Mouse (Mus musculus): ENCODE data around the gene Kcns1. TPM values are rescaled to one million over a fixed set of nuclear protein-coding genes. Genes with fewer than 3 reads are reported as not detected.
A peak's percentile ranks its signal among the peaks of the same experiment; 100 is the strongest.

Gene Kcns1
- total RNA-seq, 2 experiments from 2014 or later: 20.3 to 20.7 TPM

DNA sequence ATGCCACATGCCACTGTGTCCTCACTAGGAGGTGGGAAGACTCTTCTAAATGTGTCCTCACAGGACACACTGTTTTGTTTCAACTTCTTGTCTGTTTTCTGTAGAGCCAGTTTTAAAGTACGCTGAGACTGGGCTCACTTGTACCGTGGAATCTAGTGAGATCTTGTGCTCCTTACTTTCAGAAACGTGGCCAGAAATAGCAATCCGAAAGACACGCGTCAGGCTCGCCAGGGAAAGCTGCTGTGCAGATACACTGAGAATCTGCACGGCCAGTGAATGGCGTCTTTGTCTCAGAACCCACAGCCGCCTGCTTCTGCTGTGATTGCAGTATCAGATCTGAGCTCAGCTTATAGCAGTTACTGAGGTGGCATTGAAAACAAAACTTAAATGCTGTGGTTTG, 28.9 kb downstream of the Kcns1 start:
- H3K4me3 ChIP-seq: no peak overlapping the region
- peak; percentile 22 to 27 for DNase-seq (ENCODE audit: extremely low spot score in 1 of 2, low spot score in 2 of 2)
- peak overlapping the region; percentile 66 for H3K27ac ChIP-seq
- intact Hi-C loops (cut with DNase I): no loop called here
- no peak for TF ChIP-seq CTCF (IDR thresholded peaks at IDR 0.05)

DNA sequence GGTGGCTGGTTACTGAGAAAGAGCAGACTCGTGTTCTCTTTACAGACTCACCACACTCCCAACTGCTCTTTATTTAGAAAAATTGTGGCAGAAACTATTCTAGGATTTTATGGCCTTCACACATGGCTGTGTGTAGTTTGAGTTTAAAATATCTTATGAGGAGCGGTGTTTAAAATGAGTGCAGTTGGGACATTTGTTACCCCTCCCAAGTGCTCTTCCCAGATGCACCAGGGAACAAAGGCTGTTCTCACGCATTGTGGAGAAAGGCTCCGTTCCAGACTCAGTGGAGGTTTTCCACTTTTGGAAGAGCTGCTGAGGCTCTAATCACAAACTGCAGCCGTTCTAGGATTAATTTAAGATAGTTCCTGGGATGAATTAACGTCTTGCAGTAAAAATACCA, 33.2 kb downstream of the Kcns1 start:
- Histone ChIP-seq H3K4me3 (no peak overlapping the region), H3K27ac (peak overlapping the region; percentile 70)
- DNase-seq (ENCODE audit: extremely low spot score in 1 of 2, low spot score in 2 of 2): peak in 1 of 2 experiments; percentile 32
- no peak for TF ChIP-seq CTCF (IDR thresholded peaks at IDR 0.05)
- intact Hi-C loops (cut with DNase I): loop anchor here (2.0 kb wide), 2 partner anchors 33 to 269 kb away; partner anchors contain the start of gene Kcns1

DNA sequence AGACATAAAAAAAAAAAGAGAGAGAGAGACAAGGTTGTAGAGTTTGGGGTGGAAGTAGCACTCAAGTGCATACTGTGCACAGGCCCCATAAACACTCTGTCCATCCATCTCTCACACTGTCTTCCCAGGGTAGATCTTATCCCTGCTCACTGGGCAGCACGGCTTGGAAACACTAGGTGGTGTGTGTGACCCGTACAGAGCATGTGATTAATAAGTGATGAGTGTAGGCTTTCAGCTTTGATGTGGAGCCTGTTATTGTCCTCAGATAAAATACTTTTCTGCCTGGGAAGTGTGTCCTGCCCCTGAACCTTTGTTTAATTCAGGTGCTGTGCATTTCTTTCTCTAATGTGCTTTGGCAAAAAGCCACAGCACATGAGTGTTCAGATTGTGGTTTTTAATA, 34.5 kb downstream of the Kcns1 start:
- Histone ChIP-seq H3K27ac (peak overlapping the region; percentile 70; the same call in 1 of the 2 replicates), H3K4me3 (no peak overlapping the region)
- TF ChIP-seq CTCF (IDR thresholded peaks at IDR 0.05): peak; percentile 18
- no peak for DNase-seq (ENCODE audit: extremely low spot score in 1 of 2, low spot score in 2 of 2)
- intact Hi-C loops (cut with DNase I): loop anchor here (2.0 kb wide), 2 partner anchors 34 to 270 kb away; partner anchors contain the start of gene Kcns1

DNA sequence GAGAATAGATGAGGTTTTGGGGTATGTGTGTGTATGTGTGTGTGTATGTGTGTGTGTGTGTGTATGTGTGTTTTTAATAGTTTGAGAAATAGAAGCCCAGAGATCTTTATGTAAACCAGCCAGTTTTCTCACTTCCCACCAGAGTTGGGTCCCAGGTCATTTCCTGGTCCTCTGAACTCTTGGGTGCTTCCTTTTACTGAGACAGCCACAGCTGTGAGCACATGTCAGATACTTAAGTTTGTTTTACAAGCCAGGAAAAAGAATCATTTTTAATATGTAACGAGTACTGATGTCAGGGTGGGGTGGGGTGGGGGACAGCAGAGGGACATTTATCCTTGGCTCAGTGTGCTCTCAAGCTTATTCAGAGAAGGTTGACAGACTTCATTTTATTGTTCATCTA, 35.5 kb downstream of the Kcns1 start:
- Histone ChIP-seq H3K27ac (no peak overlapping the region), H3K4me3 (no peak overlapping the region)
- no peak for TF ChIP-seq CTCF (IDR thresholded peaks at IDR 0.05)
- DNase-seq (ENCODE audit: extremely low spot score in 1 of 2, low spot score in 2 of 2): no peak
- intact Hi-C loops (cut with DNase I): loop anchor here (2.0 kb wide), 2 partner anchors 213 to 253 kb away; partner anchors contain the start of gene Slpi

DNA sequence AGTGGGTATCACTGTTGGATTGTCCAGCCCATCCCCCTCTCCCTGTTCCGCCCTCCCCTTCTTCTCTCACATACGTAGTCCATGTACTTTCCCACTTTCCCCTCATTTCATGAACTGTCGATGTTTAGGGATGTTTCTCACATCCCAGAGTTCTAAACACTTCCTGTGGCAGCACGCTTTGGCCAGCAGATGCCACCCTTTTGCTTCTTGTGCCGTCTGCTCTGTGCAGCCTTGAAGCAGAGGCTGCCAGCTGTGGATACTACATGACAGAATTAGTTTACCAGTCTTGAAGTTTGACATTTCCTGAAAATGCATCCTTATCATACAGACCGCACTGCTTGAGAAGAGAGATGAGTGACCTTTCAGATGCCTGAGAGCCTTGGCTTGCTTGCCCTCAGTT, 36.4 kb downstream of the Kcns1 start:
- peak; percentile 68 for TF ChIP-seq CTCF (IDR thresholded peaks at IDR 0.05)
- peak; percentile 33 to 34 for DNase-seq (ENCODE audit: extremely low spot score in 1 of 2, low spot score in 2 of 2)
- intact Hi-C loops (cut with DNase I): loop anchor here (1.0 to 2.0 kb wide), 3 partner anchors 46 to 254 kb away; partner anchors contain the start of gene Slpi
- Histone ChIP-seq H3K27ac (no peak overlapping the region), H3K4me3 (no peak overlapping the region)

DNA sequence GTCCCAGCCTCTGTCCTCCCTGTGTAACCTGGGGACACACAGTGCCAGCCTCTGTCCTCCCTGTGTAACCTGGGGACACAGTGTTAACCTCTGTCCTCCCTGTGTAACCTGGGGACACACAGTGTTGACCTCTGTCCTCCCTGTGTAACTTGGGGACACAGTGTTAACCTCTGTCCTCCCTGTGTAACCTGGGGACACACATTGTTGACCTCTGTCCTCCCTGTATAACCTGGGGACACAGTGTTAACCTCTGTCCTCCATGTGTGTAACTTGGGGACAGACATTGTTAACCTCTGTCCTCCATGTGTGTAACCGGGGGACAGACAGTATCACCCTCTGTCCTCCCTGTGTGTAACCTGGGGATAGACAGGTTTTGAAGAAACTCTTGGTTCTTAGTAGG, 39.3 kb downstream of the Kcns1 start:
- H3K27ac ChIP-seq: no peak overlapping the region
- intact Hi-C loops (cut with DNase I): no loop called here
- DNase-seq (ENCODE audit: extremely low spot score in 1 of 2, low spot score in 2 of 2): no peak
- H3K4me3 ChIP-seq: no peak overlapping the region
- no peak for TF ChIP-seq CTCF (IDR thresholded peaks at IDR 0.05)

DNA sequence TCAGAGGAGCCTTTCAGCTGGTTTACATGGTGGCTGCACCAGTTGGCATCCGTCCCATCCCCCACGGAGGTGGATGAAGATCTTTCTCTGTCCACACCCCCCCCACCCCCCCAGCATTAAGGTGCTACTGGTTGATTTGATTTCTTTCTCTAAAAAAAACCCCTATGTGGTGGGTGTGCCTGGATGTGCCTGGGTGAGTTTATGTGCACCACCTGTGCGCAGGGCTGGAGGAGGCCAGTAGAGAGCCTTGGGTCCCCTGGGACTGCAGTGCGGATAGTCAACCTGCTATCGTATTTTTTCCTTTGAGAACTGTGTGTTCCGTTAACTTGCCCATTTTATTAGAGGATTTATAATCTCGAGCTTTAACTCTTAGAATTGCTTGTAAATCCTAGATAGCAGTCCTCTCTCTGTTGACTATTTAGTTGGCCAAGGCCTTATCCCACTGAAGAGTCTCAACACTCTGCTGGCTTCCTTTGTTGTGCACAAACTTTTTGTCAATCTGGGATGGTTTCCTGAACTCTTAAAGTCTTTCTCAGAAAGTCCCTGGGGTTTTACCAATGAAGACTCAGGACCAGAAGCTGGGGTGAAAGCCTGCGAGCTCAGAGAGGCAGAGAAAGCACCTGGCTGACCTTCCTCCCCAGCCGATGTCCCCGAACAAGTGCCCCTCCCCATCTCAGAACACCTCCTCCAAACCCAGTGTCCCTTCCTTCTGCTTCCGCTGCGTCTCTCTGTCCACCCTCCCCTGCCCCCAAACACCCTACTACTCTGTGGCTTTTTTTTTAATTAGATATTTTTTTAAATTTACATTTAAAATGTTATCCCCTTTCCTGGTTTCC, 42.1 kb downstream of the Kcns1 start:
- DNase-seq (ENCODE audit: extremely low spot score in 1 of 2, low spot score in 2 of 2): no peak

DNA sequence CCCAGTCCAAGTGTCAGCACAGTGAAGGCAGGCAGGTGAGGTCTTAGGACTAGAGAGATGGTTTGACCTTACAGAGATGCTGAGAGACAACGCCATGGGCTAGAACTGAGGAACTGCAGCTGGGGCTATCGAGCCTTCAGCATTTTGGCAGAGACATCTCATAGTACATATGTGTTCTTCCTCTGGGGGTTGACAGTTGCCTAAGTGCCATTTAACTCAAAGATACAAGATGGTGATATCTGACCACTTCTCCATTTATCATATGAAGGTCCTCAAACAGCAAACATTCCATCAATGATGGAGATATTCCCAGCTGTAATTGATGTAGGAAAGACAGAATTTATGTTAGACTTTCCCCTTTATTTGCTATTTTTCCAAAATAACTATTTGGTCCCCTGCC, 43.6 kb downstream of the Kcns1 start:
- no peak for TF ChIP-seq CTCF (IDR thresholded peaks at IDR 0.05)
- Histone ChIP-seq H3K4me3 (no peak overlapping the region), H3K27ac (no peak overlapping the region)
- DNase-seq (ENCODE audit: extremely low spot score in 1 of 2, low spot score in 2 of 2): no peak
- intact Hi-C loops (cut with DNase I): loop anchor here (2.0 kb wide), 1 partner anchor 262 kb away; the partner anchor contains the start of gene Slpi

More for the DNA sequence above, 42.1 kb downstream of the Kcns1 start:
- intact Hi-C loops (cut with DNase I): no loop called here
- H3K4me3 ChIP-seq: no peak overlapping the region
- no peak for TF ChIP-seq CTCF (IDR thresholded peaks at IDR 0.05)
- no peak overlapping the region for H3K27ac ChIP-seq

DNA sequence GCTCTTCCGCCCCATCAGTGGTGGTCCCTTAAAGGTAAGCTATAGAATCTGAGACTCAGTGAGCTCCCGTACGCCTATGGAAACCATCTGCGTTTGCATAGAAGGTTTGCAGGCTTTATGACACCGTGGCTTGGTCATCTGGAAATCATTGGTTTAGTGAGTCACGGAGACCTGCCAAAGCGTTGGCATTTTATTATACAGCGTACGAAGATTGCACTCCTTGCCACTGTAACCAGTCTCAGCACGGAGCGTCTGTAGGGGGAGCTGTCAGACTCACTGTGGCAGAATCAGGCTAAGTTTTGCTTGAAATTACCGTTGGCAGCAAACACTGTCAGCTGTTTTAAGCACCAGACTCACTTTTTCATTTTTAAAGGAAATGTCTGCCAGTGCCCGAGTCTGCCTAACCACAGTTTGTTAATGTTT, 44.4 kb downstream of the Kcns1 start:
- TF ChIP-seq CTCF (IDR thresholded peaks at IDR 0.05): peak; percentile 71
- peak; percentile 59 to 64 for DNase-seq (ENCODE audit: extremely low spot score in 1 of 2, low spot score in 2 of 2)
- Histone ChIP-seq H3K4me3 (no peak overlapping the region), H3K27ac (no peak overlapping the region)
- intact Hi-C loops (cut with DNase I): loop anchor here (2.0 kb wide), 1 partner anchor 262 kb away; the partner anchor contains the start of gene Slpi

DNA sequence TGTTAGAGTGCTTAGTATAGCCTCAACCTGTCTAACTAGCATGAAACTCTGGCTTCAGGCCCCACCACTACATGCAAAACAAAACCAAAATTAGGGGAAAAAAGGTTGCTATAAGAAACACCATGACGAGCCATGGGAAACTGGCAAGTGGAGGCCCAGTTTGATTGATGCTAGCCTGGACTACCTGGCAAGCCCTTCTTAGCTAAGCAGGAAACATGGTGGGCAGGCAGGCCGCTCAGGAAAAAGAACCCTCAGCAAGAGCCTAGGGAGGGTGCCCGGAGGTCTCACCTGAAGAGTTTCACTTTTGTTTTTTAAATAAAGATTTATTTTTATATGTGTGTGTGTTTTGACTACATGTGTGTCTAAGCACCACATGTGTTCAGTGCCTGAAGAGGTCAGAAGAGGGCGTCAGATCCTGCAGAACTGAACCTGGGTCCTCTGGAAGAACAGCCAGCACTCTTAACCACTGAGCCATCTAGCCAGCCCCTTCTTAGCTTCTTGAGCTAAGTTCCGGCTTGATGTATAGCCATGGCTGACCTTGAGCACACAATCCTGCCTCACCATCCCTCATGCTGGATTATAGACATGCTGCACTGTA, 47.6 kb downstream of the Kcns1 start:
- no peak for DNase-seq (ENCODE audit: extremely low spot score in 1 of 2, low spot score in 2 of 2)
- no peak overlapping the region for H3K27ac ChIP-seq
- no peak overlapping the region for H3K4me3 ChIP-seq
- intact Hi-C loops (cut with DNase I): no loop called here
- TF ChIP-seq CTCF (IDR thresholded peaks at IDR 0.05): no peak

DNA sequence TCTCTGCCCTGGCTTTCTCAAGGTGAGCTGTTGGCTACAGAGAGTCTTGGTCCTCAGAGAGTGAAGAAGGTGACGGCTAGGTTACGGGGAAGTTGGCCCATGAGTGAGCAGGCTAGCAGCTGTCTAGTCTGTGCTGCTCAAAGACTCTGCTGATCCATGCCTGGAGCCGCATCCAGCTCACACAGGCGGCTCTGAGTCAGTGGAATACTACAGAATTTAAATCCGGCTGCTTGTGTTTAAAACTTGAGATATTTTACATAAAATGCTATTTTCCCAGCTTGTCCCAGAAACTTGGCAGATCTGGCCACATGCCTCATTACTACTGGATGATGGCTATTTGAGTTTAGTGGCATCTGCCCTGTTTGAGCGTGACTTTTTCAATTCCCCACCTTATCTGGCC, 51.4 kb downstream of the Kcns1 start:
- no peak for DNase-seq (ENCODE audit: extremely low spot score in 1 of 2, low spot score in 2 of 2)
- intact Hi-C loops (cut with DNase I): no loop called here
- TF ChIP-seq CTCF (IDR thresholded peaks at IDR 0.05): no peak
- peak overlapping the region; percentile 61 for H3K27ac ChIP-seq
- H3K4me3 ChIP-seq: no peak overlapping the region

DNA sequence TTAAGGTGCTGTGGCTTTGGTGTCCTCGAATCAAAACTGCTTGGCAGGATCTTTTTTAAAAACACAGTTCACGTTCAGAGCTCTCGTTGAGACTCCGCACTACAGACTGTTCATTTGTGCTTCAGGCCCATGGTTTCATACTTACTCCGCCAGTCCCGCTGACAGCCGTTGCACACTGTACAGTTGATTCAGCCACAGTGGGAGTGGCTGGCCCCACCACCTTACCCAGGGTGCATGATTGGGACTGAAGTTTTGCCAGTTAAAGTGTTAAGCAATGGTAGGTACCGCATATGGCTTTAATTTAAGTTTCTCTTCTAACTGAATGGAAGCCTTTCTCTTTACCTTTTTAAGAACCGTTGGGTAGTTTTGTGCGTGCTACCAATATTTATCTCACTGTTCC, 55.4 kb downstream of the Kcns1 start:
- no peak for DNase-seq (ENCODE audit: extremely low spot score in 1 of 2, low spot score in 2 of 2)
- Histone ChIP-seq H3K4me3 (no peak overlapping the region), H3K27ac (no peak overlapping the region)
- intact Hi-C loops (cut with DNase I): no loop called here
- no peak for TF ChIP-seq CTCF (IDR thresholded peaks at IDR 0.05)

Data from left cerebral cortex, adult 2 months (tissue).